Mouse (Mus musculus) bone marrow macrophage, adult 2 months (primary cell): ENCODE results near the gene Tecpr2. TPM values are rescaled to one million over a fixed set of nuclear protein-coding genes. Genes with fewer than 3 reads are reported as not detected.

Experiments used
- H3K27ac ChIP-seq: 2 replicates; pipeline ENCODE4 v1.5.1; 2012; ENCODE audit warnings: low read depth, low read length; ENCODE audit not compliant: insufficient read depth
- H3K4me1 ChIP-seq: 2 replicates; pipeline ENCODE4 v1.6.1; 2012; ENCODE audit warnings: low read length; ENCODE audit not compliant: control insufficient read depth, insufficient read depth
- H3K4me3 ChIP-seq: 2 replicates; pipeline ENCODE4 v1.5.1; 2012; ENCODE audit warnings: mild to moderate bottlenecking, low read length, moderate library complexity; ENCODE audit not compliant: insufficient read depth
- CTCF ChIP-seq: IDR thresholded peaks from 2 replicates; pipeline ENCODE4 v1.5.1; 2012; ENCODE audit warnings: low read depth, mild to moderate bottlenecking, low read length, moderate library complexity
- POLR2A ChIP-seq: IDR thresholded peaks from 2 replicates; pipeline ENCODE4 v1.6.1; 2012; ENCODE audit warnings: mild to moderate bottlenecking, low read depth, low read length, borderline replicate concordance
- polyA plus RNA-seq: library from polyadenylated mRNA; stranded (reverse); fragments of >200 nt; gene quantifications from 2 replicates; pipeline ENCODE4 v1.2.4, GENCODE M21; 2012; ENCODE audit not compliant: missing spikeins, insufficient read depth, insufficient read length

The Tecpr2 gene
- 6.6 and 6.8 TPM in 2 replicates for polyA plus RNA-seq

GRCm38 (mm10) chr12:110889036-110890020, at the start of gene Tecpr2, which contains the start of gene Cinp:
Tecpr2 (plus strand) TSS chr12:110889264.
Cinp (minus strand) TSS chr12:110889145.
- TF ChIP-seq CTCF (no peak), POLR2A (no peak)
- peaks cover 14% of the 10 kb centered on the region for H3K4me1 ChIP-seq
- peak within 1 kb of the TSS; percentile 85 for H3K4me3 ChIP-seq
- peak within 1 kb of the TSS; percentile 67 for H3K27ac ChIP-seq

DNA sequence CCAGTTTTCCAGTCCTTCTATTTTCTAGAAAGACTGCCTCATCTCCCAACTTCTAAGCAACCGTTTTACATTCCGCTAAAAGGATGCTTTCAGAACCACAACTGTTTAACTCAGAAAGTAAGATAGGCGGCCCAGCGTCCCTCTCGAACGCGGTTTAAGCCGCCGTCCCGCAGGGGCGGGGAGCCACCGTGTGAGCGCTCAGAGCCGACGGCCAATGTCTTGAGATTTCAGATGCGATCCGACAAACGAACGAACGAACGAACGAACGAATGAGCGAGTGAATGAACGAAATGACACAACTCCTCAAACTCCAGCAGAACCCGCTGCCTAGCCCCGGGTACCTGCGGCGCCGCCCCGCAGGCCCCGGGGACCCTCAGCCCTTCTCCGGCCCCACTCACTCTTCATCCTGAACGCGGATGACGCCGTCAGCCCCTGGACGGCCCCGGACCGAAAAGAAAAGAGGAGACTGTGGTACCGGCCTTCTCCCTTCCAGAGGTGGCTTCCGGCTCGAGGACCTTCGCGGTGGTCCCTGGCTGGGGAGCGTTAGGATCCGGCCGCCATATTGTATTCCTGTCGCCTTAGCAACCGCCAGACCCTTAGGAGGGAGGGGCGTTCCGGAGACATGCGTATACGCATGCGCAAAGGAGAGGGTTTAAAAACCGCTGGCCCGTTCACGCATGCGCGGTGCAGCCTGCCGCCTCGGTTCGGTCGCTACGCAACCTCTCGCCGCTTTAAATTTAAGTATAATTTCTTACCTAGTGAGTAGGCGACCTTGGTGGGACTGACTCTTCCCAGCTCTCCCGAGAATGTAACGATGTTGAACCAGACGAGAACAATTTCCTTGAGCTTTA, 48.5 kb upstream of the Tecpr2 start, which contains the start of gene Mok:
TSS of gene Mok (minus strand) at position 592 of the 851 bp plus-strand sequence.
- TF ChIP-seq POLR2A (no peak), CTCF (no peak)
- Histone ChIP-seq H3K4me3 (peak within 1 kb of the TSS; percentile 73), H3K27ac (peak within 1 kb of the TSS; percentile 42; the same call in 1 of the 2 replicates), H3K4me1 (peaks cover 25% of the 10 kb centered on the region)

GRCm38 (mm10) chr12:110841731-110842493, 47.2 kb upstream of the Tecpr2 start:
- H3K27ac ChIP-seq, result peak overlapping the region; percentile 82
- no peak for TF ChIP-seq CTCF
- TF ChIP-seq POLR2A, result no peak

GRCm38 (mm10) chr12:110843194-110844048, 45.6 kb upstream of the Tecpr2 start:
- Histone ChIP-seq H3K4me1 (peaks cover 24% of the 10 kb centered on the region), H3K4me3 (peak overlapping the region; percentile 74), H3K27ac (peak overlapping the region; percentile 88)
- peak; percentile 85 for TF ChIP-seq CTCF
- no peak for TF ChIP-seq POLR2A

More at GRCm38 (mm10) chr12:110841731-110842493, 47.2 kb upstream of the Tecpr2 start:
- no peak overlapping the region for H3K4me3 ChIP-seq
- peaks cover 30% of the 10 kb centered on the region for H3K4me1 ChIP-seq

- Histone ChIP-seq H3K4me1 (peaks cover 24% of the 10 kb centered on the region), H3K27ac (peak overlapping the region; percentile 88), H3K4me3 (peak overlapping the region; percentile 74)
- TF ChIP-seq POLR2A (no peak), CTCF (no peak; the same call in 1 of the 2 replicates)
These were observed 44.6 kb upstream of the Tecpr2 start for GRCm38 (mm10) chr12:110844227-110845130.

- TF ChIP-seq POLR2A (no peak), CTCF (no peak)
- Histone ChIP-seq H3K4me1 (peaks cover 24% of the 10 kb centered on the region), H3K27ac (peak overlapping the region; percentile 88), H3K4me3 (peak overlapping the region; percentile 74)
These were observed 43.8 kb upstream of the Tecpr2 start for GRCm38 (mm10) chr12:110845131-110845880.

DNA sequence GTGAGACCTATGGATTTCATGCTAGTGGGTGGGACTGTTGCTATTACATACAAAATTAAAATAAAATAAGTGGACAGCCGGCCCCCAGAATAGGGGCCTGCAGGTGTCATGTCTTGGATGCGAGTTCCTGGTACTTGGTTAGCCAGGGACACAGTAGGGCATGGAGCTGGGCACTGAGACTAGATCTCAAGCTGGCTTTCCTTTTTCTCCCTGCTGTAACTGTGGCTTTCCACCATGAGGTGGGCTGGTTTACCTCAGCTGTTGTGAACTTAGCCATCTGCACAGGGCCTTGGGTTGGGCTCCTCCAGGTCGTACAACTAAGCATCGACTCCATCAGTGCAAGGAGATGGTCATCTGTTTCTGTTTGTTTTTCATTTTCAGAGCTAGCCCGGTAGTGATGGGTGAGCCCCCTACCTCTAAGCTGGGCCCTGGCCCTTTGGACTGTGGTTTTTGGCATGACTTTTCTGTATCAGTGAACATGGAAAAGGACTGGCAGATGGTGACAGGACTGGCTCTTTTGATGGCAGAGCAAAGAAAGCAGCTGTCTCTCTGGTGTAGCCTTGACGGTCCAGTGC, 42.8 kb upstream of the Tecpr2 start:
- H3K4me3 ChIP-seq, result peak overlapping the region; percentile 68
- H3K27ac ChIP-seq, result no peak overlapping the region
- H3K4me1 ChIP-seq, result peaks cover 27% of the 10 kb centered on the region
- TF ChIP-seq CTCF (no peak), POLR2A (no peak)
